Mouse (Mus musculus): ENCODE measurements around the gene Zfp955a. TPM values are rescaled to one million over a fixed set of nuclear protein-coding genes. Genes with fewer than 3 reads are reported as not detected.
"Not testable (repeated sequence)": the region's sequence is repeated elsewhere in the genome, so short reads cannot be mapped to it uniquely, and the experiment has no call there.

The Zfp955a gene
- polyA plus RNA-seq (2015; fragmentation: Nextera tagmentation; extraction: Ambion mirVana), result 20.1 and 23.0 TPM in 2 replicates

GRCm38 (mm10) chr17:33254530-33255318 is at the start of gene Zfp955a:
Gene Zfp955a, minus strand, starts transcription at chr17:33255145.
- ATAC-seq, result peak; percentile 100
- H3K27me3 ChIP-seq; H3K4me1 ChIP-seq; H3K36me3 ChIP-seq (ENCODE audit: poor library complexity, severe bottlenecking); H3K9ac ChIP-seq; H3K27ac ChIP-seq; H3K4me3 ChIP-seq; H3K9me3 ChIP-seq (replicated peaks): not testable (repeated sequence)
- WGBS, result 61% methylated on average over 1 of the region's 34 CpGs
- H3K4me2 ChIP-seq, result peak within 1 kb of the TSS; percentile 29

GRCm38 (mm10) chr17:33289876-33290149 is 34.9 kb upstream of the Zfp955a start:
- not testable (repeated sequence) for H3K4me3 ChIP-seq; H3K27ac ChIP-seq; H3K27me3 ChIP-seq; ATAC-seq; H3K9ac ChIP-seq; H3K9me3 ChIP-seq (replicated peaks); H3K36me3 ChIP-seq (ENCODE audit: poor library complexity, severe bottlenecking); H3K4me1 ChIP-seq
- no CpG with 5 or more reads among the region's 9 CpGs for WGBS
- peak overlapping the region; percentile 37; the same call in 1 of the 2 replicates for H3K4me2 ChIP-seq

- no CpG with 5 or more reads among the region's 25 CpGs for WGBS
Measured at GRCm38 (mm10) chr17:33289039-33289875, 34.3 kb upstream of the Zfp955a start, which contains the start of gene Zfp955b. Gene Zfp955b, plus strand, starts transcription at chr17:33289544.

GRCm38 (mm10) chr17:33268907-33269306 is 14.0 kb upstream of the Zfp955a start:
- no peaks in the 10 kb centered on the region for H3K36me3 ChIP-seq (ENCODE audit: poor library complexity, severe bottlenecking)
- H3K9ac ChIP-seq, result no peak overlapping the region
- no peaks in the 10 kb centered on the region for H3K9me3 ChIP-seq (replicated peaks)
- no peak overlapping the region for H3K4me3 ChIP-seq
- ATAC-seq, result no peak
- no peaks in the 10 kb centered on the region for H3K27me3 ChIP-seq
- 89% methylated on average over 9 of the region's 9 CpGs for WGBS
- H3K4me2 ChIP-seq, result no peak overlapping the region
- no peaks in the 10 kb centered on the region for H3K4me1 ChIP-seq
- H3K27ac ChIP-seq, result no peak overlapping the region

More at GRCm38 (mm10) chr17:33289039-33289875, 34.3 kb upstream of the Zfp955a start, which contains the start of gene Zfp955b:
- H3K27me3 ChIP-seq; H3K4me3 ChIP-seq; H3K36me3 ChIP-seq (ENCODE audit: poor library complexity, severe bottlenecking); H3K4me1 ChIP-seq; H3K9me3 ChIP-seq (replicated peaks); H3K27ac ChIP-seq; H3K9ac ChIP-seq: not testable (repeated sequence)
- H3K4me2 ChIP-seq, result peak within 1 kb of the TSS; percentile 37
- peak; percentile 100 for ATAC-seq

- Histone ChIP-seq H3K27me3 (no peaks in the 10 kb centered on the region), H3K4me3 (no peak within 1 kb of the TSS), H3K4me1 (no peaks in the 10 kb centered on the region), H3K36me3 (ENCODE audit: poor library complexity, severe bottlenecking) (no peaks in the 10 kb centered on the region), H3K4me2 (no peak within 1 kb of the TSS), H3K9ac (no peak within 1 kb of the TSS), H3K9me3 (replicated peaks) (no peaks in the 10 kb centered on the region), H3K27ac (no peak within 1 kb of the TSS)
- no peak for ATAC-seq
- 67% methylated on average over 1 of the region's 1 CpGs for WGBS
Measured at GRCm38 (mm10) chr17:33264376-33264775, 9.4 kb upstream of the Zfp955a start, which contains the start of gene Olfr63. Gene Olfr63, plus strand, starts transcription at chr17:33264676.

GRCm38 (mm10) chr17:33255319-33255657 is 343 bp upstream of the Zfp955a start:
- not testable (repeated sequence) for H3K27me3 ChIP-seq; H3K36me3 ChIP-seq (ENCODE audit: poor library complexity, severe bottlenecking); H3K9me3 ChIP-seq (replicated peaks); H3K4me2 ChIP-seq; H3K27ac ChIP-seq; H3K9ac ChIP-seq; H3K4me3 ChIP-seq; H3K4me1 ChIP-seq
- peak; percentile 23 for ATAC-seq
- no CpG with 5 or more reads among the region's 2 CpGs for WGBS

- ATAC-seq, H3K27ac ChIP-seq, H3K4me3 ChIP-seq, H3K4me1 ChIP-seq, H3K4me2 ChIP-seq, H3K9ac ChIP-seq, H3K27me3 ChIP-seq: not testable (repeated sequence)
- 100% methylated on average over 1 of the region's 1 CpGs for WGBS
- Histone ChIP-seq H3K36me3 (ENCODE audit: poor library complexity, severe bottlenecking) (peaks cover 15% of the 10 kb centered on the region), H3K9me3 (replicated peaks) (peaks cover 17% of the 10 kb centered on the region; the same call in 1 of the 2 replicates)
Measured at GRCm38 (mm10) chr17:33236646-33237045, 18.3 kb downstream of the Zfp955a start.

- Histone ChIP-seq H3K9me3 (replicated peaks) (peaks cover 7% of the 10 kb centered on the region), H3K9ac (no peak within 1 kb of the TSS), H3K27me3 (no peaks in the 10 kb centered on the region), H3K36me3 (ENCODE audit: poor library complexity, severe bottlenecking) (no peaks in the 10 kb centered on the region), H3K4me1 (no peaks in the 10 kb centered on the region), H3K4me2 (no peak within 1 kb of the TSS), H3K4me3 (no peak within 1 kb of the TSS), H3K27ac (no peak within 1 kb of the TSS)
- ATAC-seq, result no peak
- WGBS, result 83% methylated on average over 2 of the region's 2 CpGs
Measured at GRCm38 (mm10) chr17:33221590-33221989, 33.4 kb downstream of the Zfp955a start, which contains the start of gene Olfr1564. Gene Olfr1564, minus strand, starts transcription at chr17:33221690.

- not testable (repeated sequence) for ATAC-seq; H3K27ac ChIP-seq; H3K9ac ChIP-seq; H3K4me2 ChIP-seq; H3K4me1 ChIP-seq; H3K4me3 ChIP-seq; H3K27me3 ChIP-seq; H3K9me3 ChIP-seq (replicated peaks); H3K36me3 ChIP-seq (ENCODE audit: poor library complexity, severe bottlenecking)
- no CpG with 5 or more reads among the region's 2 CpGs for WGBS
Measured at GRCm38 (mm10) chr17:33191002-33191401, 63.9 kb downstream of the Zfp955a start, which contains the start of gene Olfr239. Gene Olfr239, plus strand, starts transcription at chr17:33191302.

Other genes with a start within 250 kb of the Zfp955a start
- gene Zfp763, start 221.7 kb downstream of the Zfp955a start, polyA plus RNA-seq (2015; fragmentation: Nextera tagmentation; extraction: Ambion mirVana), result 24.6 and 27.5 TPM in 2 replicates
- not detected in 2 replicates for gene 4921501E09Rik, start 187.1 kb downstream of the Zfp955a start, polyA plus RNA-seq (2015; fragmentation: Nextera tagmentation; extraction: Ambion mirVana)
- gene Zfp563, start 165.8 kb downstream of the Zfp955a start, polyA plus RNA-seq (2015; fragmentation: Nextera tagmentation; extraction: Ambion mirVana), result 18.1 and 18.2 TPM in 2 replicates
- gene Morc2b, start 115.5 kb downstream of the Zfp955a start, polyA plus RNA-seq (2015; fragmentation: Nextera tagmentation; extraction: Ambion mirVana), result 0.04 and 0.16 TPM in 2 replicates
- 0.05 TPM in 1 of 2 replicates, not detected in the other for gene Olfr55, start 86.7 kb downstream of the Zfp955a start, polyA plus RNA-seq (2015; fragmentation: Nextera tagmentation; extraction: Ambion mirVana)
- gene Olfr239, start 63.8 kb downstream of the Zfp955a start, polyA plus RNA-seq (2015; fragmentation: Nextera tagmentation; extraction: Ambion mirVana), result not detected in 2 replicates
- gene Olfr1564, start 33.5 kb downstream of the Zfp955a start, polyA plus RNA-seq (2015; fragmentation: Nextera tagmentation; extraction: Ambion mirVana), result 0.10 TPM in 1 of 2 replicates, not detected in the other
- gene Olfr63, start 9.5 kb upstream of the Zfp955a start, polyA plus RNA-seq (2015; fragmentation: Nextera tagmentation; extraction: Ambion mirVana), result 0.04 and 0.08 TPM in 2 replicates
- gene Zfp955b, start 34.4 kb upstream of the Zfp955a start, polyA plus RNA-seq (2015; fragmentation: Nextera tagmentation; extraction: Ambion mirVana), result 15.3 and 16.7 TPM in 2 replicates
- gene Zfp81, start 103.7 kb upstream of the Zfp955a start, polyA plus RNA-seq (2015; fragmentation: Nextera tagmentation; extraction: Ambion mirVana), result 16.5 and 19.3 TPM in 2 replicates
- 22.6 and 23.2 TPM in 2 replicates for gene Zfp101, start 139.5 kb upstream of the Zfp955a start, polyA plus RNA-seq (2015; fragmentation: Nextera tagmentation; extraction: Ambion mirVana)
- not detected in 2 replicates for gene Actl9, start 177.8 kb upstream of the Zfp955a start, polyA plus RNA-seq (2015; fragmentation: Nextera tagmentation; extraction: Ambion mirVana)